ENCODE assay signal across 21 mouse cellular contexts in genomic region chr19:17357391-17357790, GRCm38 (mm10). TPM values are rescaled to one million over a fixed set of nuclear protein-coding genes. Genes with fewer than 3 reads are reported as not detected.
DNase-seq lines count a peak whose midpoint lies in the region; ATAC-seq lines count a peak whose summit lies in the region.
"Had no signal": no experiment of that assay in that cellular context is flagged by ENCODE, and none has a peak within 500 bp of the region (broad histone marks: within the 10 kb centered on the region; RNA-seq: fewer than 3 reads in every experiment).

No protein-coding gene starts in this region.

- no peak overlapping the region for H3K4me3 ChIP-seq in kidney, embryonic 16.5 days (ENCODE audit: low read length)
- no peak overlapping the region for H3K4me3 ChIP-seq in kidney, embryonic 14.5 days (ENCODE audit: low read length)
- no peak overlapping the region for H3K4me3 ChIP-seq in midbrain, embryonic 14.5 days (replicated peaks; ENCODE audit: low read depth, low read length)
- H3K4me3 ChIP-seq in midbrain, embryonic 13.5 days (replicated peaks), result no peak overlapping the region
- H3K4me3 ChIP-seq: hindbrain, embryonic 12.5 days had no signal

- no peak for ATAC-seq in kidney, embryonic 16.5 days (ENCODE audit: low FRiP score, low TSS enrichment)
- no peak for ATAC-seq in kidney, embryonic 14.5 days (ENCODE audit: low FRiP score, low TSS enrichment)
- ATAC-seq in midbrain, embryonic 14.5 days (ENCODE audit: low FRiP score, low TSS enrichment), result 0 out of 2 replicates have a peak, but pooled peaks have one; percentile 21
- no peak for ATAC-seq in midbrain, embryonic 13.5 days
- ATAC-seq: CD4-positive, CD25-positive, alpha-beta regulatory T cell, adult 4 months; forebrain, embryonic 13.5 days; forebrain, postnatal 0 days had no signal

- no peaks in the 10 kb centered on the region for H3K36me3 ChIP-seq in kidney, embryonic 16.5 days (ENCODE audit: insufficient read depth, low read length)
- H3K36me3 ChIP-seq in kidney, embryonic 14.5 days (ENCODE audit: control insufficient read depth, insufficient read depth, low read length), result no peaks in the 10 kb centered on the region
- no peaks in the 10 kb centered on the region for H3K36me3 ChIP-seq in midbrain, embryonic 14.5 days (ENCODE audit: control insufficient read depth, insufficient read depth, low read length)
- H3K36me3 ChIP-seq in midbrain, embryonic 13.5 days, result no peaks in the 10 kb centered on the region
- H3K36me3 ChIP-seq: embryonic facial prominence, embryonic 10.5 days; hindbrain, embryonic 12.5 days had no signal

- H3K9me3 ChIP-seq in kidney, embryonic 16.5 days (ENCODE audit: low read length), result no peaks in the 10 kb centered on the region
- no peaks in the 10 kb centered on the region for H3K9me3 ChIP-seq in kidney, embryonic 14.5 days (ENCODE audit: control insufficient read depth, low read length)
- no peaks in the 10 kb centered on the region for H3K9me3 ChIP-seq in midbrain, embryonic 14.5 days (ENCODE audit: control insufficient read depth, low read length)
- H3K9me3 ChIP-seq in midbrain, embryonic 13.5 days, result no peaks in the 10 kb centered on the region
- H3K9me3 ChIP-seq: embryonic facial prominence, embryonic 10.5 days; forebrain, embryonic 13.5 days; G1E; heart, embryonic 13.5 days; hindbrain, embryonic 12.5 days had no signal

- 49% methylated on average over 3 of the region's 3 CpGs for WGBS in kidney, embryonic 16.5 days
- WGBS in kidney, embryonic 14.5 days, result 58% methylated on average over 3 of the region's 3 CpGs
- WGBS in midbrain, embryonic 14.5 days, result 57% methylated on average over 3 of the region's 3 CpGs
- WGBS in midbrain, embryonic 13.5 days, result 47% methylated on average over 3 of the region's 3 CpGs

- no peak overlapping the region for H3K4me2 ChIP-seq in kidney, embryonic 16.5 days (replicated peaks; ENCODE audit: low read depth, low read length)
- no peak overlapping the region for H3K4me2 ChIP-seq in kidney, embryonic 14.5 days (replicated peaks; ENCODE audit: low read depth, low read length)
- no peak overlapping the region for H3K4me2 ChIP-seq in midbrain, embryonic 14.5 days (ENCODE audit: low read length)
- no peak overlapping the region for H3K4me2 ChIP-seq in midbrain, embryonic 13.5 days (replicated peaks)

- no peak overlapping the region for H3K9ac ChIP-seq in kidney, embryonic 16.5 days (replicated peaks; ENCODE audit: low read length)
- H3K9ac ChIP-seq in kidney, embryonic 14.5 days (ENCODE audit: low read depth, low read length), result no peak overlapping the region
- no peak overlapping the region for H3K9ac ChIP-seq in midbrain, embryonic 14.5 days (replicated peaks; ENCODE audit: low read length)
- no peak overlapping the region for H3K9ac ChIP-seq in midbrain, embryonic 13.5 days (replicated peaks)
- H3K9ac ChIP-seq: forebrain, embryonic 13.5 days; forebrain, postnatal 0 days; hindbrain, embryonic 12.5 days had no signal

- no peaks in the 10 kb centered on the region for H3K27me3 ChIP-seq in kidney, embryonic 16.5 days (ENCODE audit: insufficient read depth, low read length)
- no peaks in the 10 kb centered on the region for H3K27me3 ChIP-seq in kidney, embryonic 14.5 days (ENCODE audit: control insufficient read depth, insufficient read depth, low read length)
- peaks cover 27% of the 10 kb centered on the region for H3K27me3 ChIP-seq in midbrain, embryonic 14.5 days (ENCODE audit: control insufficient read depth, insufficient read depth, low read length)
- peaks cover 31% of the 10 kb centered on the region for H3K27me3 ChIP-seq in midbrain, embryonic 13.5 days

- no peaks in the 10 kb centered on the region for H3K4me1 ChIP-seq in kidney, embryonic 16.5 days (ENCODE audit: insufficient read depth, low read length)
- H3K4me1 ChIP-seq in kidney, embryonic 14.5 days (ENCODE audit: control insufficient read depth, insufficient read depth, low read length), result 0 out of 2 replicates have a peak, but pooled peaks cover 3% of the 10 kb centered on the region
- H3K4me1 ChIP-seq in midbrain, embryonic 14.5 days (ENCODE audit: control insufficient read depth, insufficient read depth, low read length), result peaks cover 7% of the 10 kb centered on the region
- peaks cover 8% of the 10 kb centered on the region for H3K4me1 ChIP-seq in midbrain, embryonic 13.5 days (replicated peaks)

- DNase-seq in heart, postnatal 4 days, result peak; percentile 15
- DNase-seq in heart, adult 11 months, result no peak
- DNase-seq in midbrain, embryonic 14.5 days, result no peak
- DNase-seq in yolk sac, embryonic 10.5 days (ENCODE audit: low spot score), result peak; percentile 47
- no peak for DNase-seq in cerebellum, adult 11 months
- DNase-seq: adrenal gland, postnatal 14 days; cerebellum, adult 18-20 months; cerebellum, adult 9-11 months; forebrain, postnatal 0 days; gastrocnemius, adult 2 months; gastrocnemius, postnatal 25 days; heart, postnatal 36 days had no signal

- peak overlapping the region; percentile 16; the same call in 1 of the 2 replicates for H3K27ac ChIP-seq in kidney, embryonic 16.5 days (ENCODE audit: low read length)
- no peak overlapping the region for H3K27ac ChIP-seq in kidney, embryonic 14.5 days (ENCODE audit: low read depth, low read length)
- no peak overlapping the region for H3K27ac ChIP-seq in midbrain, embryonic 14.5 days (replicated peaks; ENCODE audit: low read depth, low read length)
- H3K27ac ChIP-seq in midbrain, embryonic 13.5 days, result no peak overlapping the region
- H3K27ac ChIP-seq: embryonic facial prominence, embryonic 10.5 days; forebrain, embryonic 13.5 days; gastrocnemius, adult 2 months; heart, embryonic 13.5 days; hindbrain, embryonic 12.5 days had no signal

RNA-seq across cellular contexts. Expression of gene Gcnt1, which starts 15.3 kb away (rescaled TPM):
- total RNA-seq in heart, postnatal 4 days (2021), result 10 to 100 TPM; 10.2 to 10.8 TPM
- polyA plus RNA-seq in kidney, embryonic 16.5 days (2015; fragmentation: Nextera tagmentation; extraction: Ambion mirVana), result 42.4 and 42.5 TPM in 2 replicates
- polyA plus RNA-seq in kidney, embryonic 14.5 days (2014; fragmentation: Nextera tagmentation; extraction: Ambion mirVana), result 7.8 and 21.0 TPM in 2 replicates
- 0.50 and 1.1 TPM in 2 replicates for polyA plus RNA-seq in midbrain, embryonic 14.5 days (2014; fragmentation: Nextera tagmentation; extraction: Ambion mirVana)
- 0.48 and 0.52 TPM in 2 replicates for polyA plus RNA-seq in midbrain, embryonic 13.5 days (2015; fragmentation: Nextera tagmentation; extraction: Ambion mirVana)

RNA-seq across cellular contexts. Expression of gene Rfk, which starts 36.5 kb away (rescaled TPM):
- total RNA-seq in heart, postnatal 4 days (2021), result 10 to 100 TPM; 48.3 to 57.7 TPM
- polyA plus RNA-seq in kidney, embryonic 16.5 days (2015; fragmentation: Nextera tagmentation; extraction: Ambion mirVana), result 78.6 and 79.5 TPM in 2 replicates
- polyA plus RNA-seq in kidney, embryonic 14.5 days (2014; fragmentation: Nextera tagmentation; extraction: Ambion mirVana), result 55.2 and 77.2 TPM in 2 replicates
- polyA plus RNA-seq in midbrain, embryonic 14.5 days (2014; fragmentation: Nextera tagmentation; extraction: Ambion mirVana), result 56.6 and 71.0 TPM in 2 replicates
- polyA plus RNA-seq in midbrain, embryonic 13.5 days (2015; fragmentation: Nextera tagmentation; extraction: Ambion mirVana), result 62.6 and 67.2 TPM in 2 replicates

Comparison
In these comparisons a context has a peak if more than half of its experiments do, and no peak if none do; other contexts are left out.
1. DNase-seq: peak in heart, postnatal 4 days (single experiment) and yolk sac, embryonic 10.5 days (single experiment); none in heart, adult 11 months (single experiment), midbrain, embryonic 14.5 days (single experiment) and cerebellum, adult 11 months (single experiment).